Mouse (Mus musculus): ENCODE measurements around the gene Nelfa. TPM values are rescaled to one million over a fixed set of nuclear protein-coding genes. Genes with fewer than 3 reads are reported as not detected.
"Not testable (repeated sequence)": the region's sequence is repeated elsewhere in the genome, so short reads cannot be mapped to it uniquely, and the experiment has no call there.

The Nelfa gene
- polyA plus RNA-seq, 1 experiment from 2014 or later, result 33.8 TPM

- not testable (repeated sequence) for H3K4me2 ChIP-seq; H3K27me3 ChIP-seq (replicated peaks); H3K9me3 ChIP-seq (replicated peaks); H3K4me3 ChIP-seq (replicated peaks); H3K27ac ChIP-seq (replicated peaks); ATAC-seq (ENCODE audit: low FRiP score); H3K4me1 ChIP-seq; H3K9ac ChIP-seq (replicated peaks)
- peaks cover 59% of the 10 kb centered on the region for H3K36me3 ChIP-seq
- WGBS, result 98% methylated on average over 2 of the region's 2 CpGs
Observed at GRCm38 (mm10) chr5:33916616-33917015, 19.6 kb downstream of the Nelfa start.

GRCm38 (mm10) chr5:33915031-33915430, 21.2 kb downstream of the Nelfa start:
- not testable (repeated sequence) for H3K4me2 ChIP-seq; H3K27me3 ChIP-seq (replicated peaks); H3K4me3 ChIP-seq (replicated peaks); H3K27ac ChIP-seq (replicated peaks); H3K9ac ChIP-seq (replicated peaks); H3K4me1 ChIP-seq; H3K9me3 ChIP-seq (replicated peaks); ATAC-seq (ENCODE audit: low FRiP score)
- H3K36me3 ChIP-seq, result peaks cover 45% of the 10 kb centered on the region

- no peak for ATAC-seq (ENCODE audit: low FRiP score)
- H3K9ac ChIP-seq (replicated peaks), result no peak overlapping the region
- WGBS, result 86% methylated on average over 9 of the region's 9 CpGs
- no peak overlapping the region for H3K4me3 ChIP-seq (replicated peaks)
- peaks cover 50% of the 10 kb centered on the region for H3K36me3 ChIP-seq
- H3K9me3 ChIP-seq (replicated peaks), result no peaks in the 10 kb centered on the region
- H3K27me3 ChIP-seq (replicated peaks), result no peaks in the 10 kb centered on the region
- no peak overlapping the region for H3K27ac ChIP-seq (replicated peaks)
- H3K4me2 ChIP-seq, result no peak overlapping the region
- no peaks in the 10 kb centered on the region for H3K4me1 ChIP-seq
Observed at GRCm38 (mm10) chr5:33903176-33903575, 33.0 kb downstream of the Nelfa start.

- no peak overlapping the region for H3K9ac ChIP-seq (replicated peaks)
- no peak for ATAC-seq (ENCODE audit: low FRiP score)
- WGBS, result 91% methylated on average over 2 of the region's 2 CpGs
- H3K4me2 ChIP-seq, result no peak overlapping the region
- H3K4me1 ChIP-seq, result no peaks in the 10 kb centered on the region
- no peak overlapping the region for H3K4me3 ChIP-seq (replicated peaks)
- peaks cover 54% of the 10 kb centered on the region for H3K36me3 ChIP-seq
- no peaks in the 10 kb centered on the region for H3K9me3 ChIP-seq (replicated peaks)
- H3K27me3 ChIP-seq (replicated peaks), result no peaks in the 10 kb centered on the region
- no peak overlapping the region for H3K27ac ChIP-seq (replicated peaks)
Observed at GRCm38 (mm10) chr5:33902696-33903095, 33.5 kb downstream of the Nelfa start.

- Histone ChIP-seq H3K4me2 (no peak overlapping the region), H3K27me3 (replicated peaks) (no peaks in the 10 kb centered on the region), H3K36me3 (peaks cover 67% of the 10 kb centered on the region), H3K9ac (replicated peaks) (no peak overlapping the region), H3K9me3 (replicated peaks) (no peaks in the 10 kb centered on the region), H3K27ac (replicated peaks) (no peak overlapping the region), H3K4me3 (replicated peaks) (no peak overlapping the region), H3K4me1 (no peaks in the 10 kb centered on the region)
- WGBS, result 89% methylated on average over 3 of the region's 3 CpGs
- ATAC-seq (ENCODE audit: low FRiP score), result no peak
Observed at GRCm38 (mm10) chr5:33901278-33901677, 34.9 kb downstream of the Nelfa start.

GRCm38 (mm10) chr5:33900701-33901263, 35.4 kb downstream of the Nelfa start:
- no peak overlapping the region for H3K4me3 ChIP-seq (replicated peaks)
- no peak for ATAC-seq (ENCODE audit: low FRiP score)
- H3K4me2 ChIP-seq, result no peak overlapping the region
- no peaks in the 10 kb centered on the region for H3K27me3 ChIP-seq (replicated peaks)
- 96% methylated on average over 9 of the region's 9 CpGs for WGBS
- no peak overlapping the region for H3K27ac ChIP-seq (replicated peaks)
- no peak overlapping the region for H3K9ac ChIP-seq (replicated peaks)
- no peaks in the 10 kb centered on the region for H3K4me1 ChIP-seq
- peaks cover 72% of the 10 kb centered on the region for H3K36me3 ChIP-seq
- H3K9me3 ChIP-seq (replicated peaks), result no peaks in the 10 kb centered on the region

- H3K4me1 ChIP-seq, result no peaks in the 10 kb centered on the region
- H3K36me3 ChIP-seq, result peaks cover 79% of the 10 kb centered on the region
- H3K27ac ChIP-seq (replicated peaks), result no peak overlapping the region
- H3K27me3 ChIP-seq (replicated peaks), result no peaks in the 10 kb centered on the region
- WGBS, result 91% methylated on average over 3 of the region's 3 CpGs
- H3K9ac ChIP-seq (replicated peaks), result no peak overlapping the region
- no peak overlapping the region for H3K4me2 ChIP-seq
- no peak for ATAC-seq (ENCODE audit: low FRiP score)
- no peaks in the 10 kb centered on the region for H3K9me3 ChIP-seq (replicated peaks)
- no peak overlapping the region for H3K4me3 ChIP-seq (replicated peaks)
Observed at GRCm38 (mm10) chr5:33900101-33900500, 36.1 kb downstream of the Nelfa start.

GRCm38 (mm10) chr5:33899245-33899644, 37.0 kb downstream of the Nelfa start:
- no peak overlapping the region for H3K27ac ChIP-seq (replicated peaks)
- 93% methylated on average over 3 of the region's 3 CpGs for WGBS
- H3K9ac ChIP-seq (replicated peaks), result no peak overlapping the region
- H3K9me3 ChIP-seq (replicated peaks), result no peaks in the 10 kb centered on the region
- H3K4me2 ChIP-seq, result no peak overlapping the region
- no peaks in the 10 kb centered on the region for H3K4me1 ChIP-seq
- H3K27me3 ChIP-seq (replicated peaks), result no peaks in the 10 kb centered on the region
- no peak overlapping the region for H3K4me3 ChIP-seq (replicated peaks)
- peaks cover 88% of the 10 kb centered on the region for H3K36me3 ChIP-seq
- no peak for ATAC-seq (ENCODE audit: low FRiP score)

- no peaks in the 10 kb centered on the region for H3K9me3 ChIP-seq (replicated peaks)
- H3K4me2 ChIP-seq, result no peak overlapping the region
- no peaks in the 10 kb centered on the region for H3K27me3 ChIP-seq (replicated peaks)
- peaks cover 93% of the 10 kb centered on the region for H3K36me3 ChIP-seq
- no peak overlapping the region for H3K9ac ChIP-seq (replicated peaks)
- ATAC-seq (ENCODE audit: low FRiP score), result no peak
- H3K4me1 ChIP-seq, result no peaks in the 10 kb centered on the region
- WGBS, result 88% methylated on average over 9 of the region's 9 CpGs
- H3K4me3 ChIP-seq (replicated peaks), result no peak overlapping the region
- no peak overlapping the region for H3K27ac ChIP-seq (replicated peaks)
Observed at GRCm38 (mm10) chr5:33898671-33899070, 37.5 kb downstream of the Nelfa start.

- no peak overlapping the region for H3K27ac ChIP-seq (replicated peaks)
- ATAC-seq (ENCODE audit: low FRiP score), result no peak
- WGBS, result 87% methylated on average over 2 of the region's 2 CpGs
- H3K9ac ChIP-seq (replicated peaks), result no peak overlapping the region
- no peak overlapping the region for H3K4me3 ChIP-seq (replicated peaks)
- no peaks in the 10 kb centered on the region for H3K4me1 ChIP-seq
- H3K4me2 ChIP-seq, result no peak overlapping the region
- H3K27me3 ChIP-seq (replicated peaks), result no peaks in the 10 kb centered on the region
- H3K9me3 ChIP-seq (replicated peaks), result no peaks in the 10 kb centered on the region
- peaks cover 96% of the 10 kb centered on the region for H3K36me3 ChIP-seq
Observed at GRCm38 (mm10) chr5:33897158-33897557, 39.1 kb downstream of the Nelfa start.

GRCm38 (mm10) chr5:33895116-33895515, 41.1 kb downstream of the Nelfa start:
- no peaks in the 10 kb centered on the region for H3K4me1 ChIP-seq
- no peak overlapping the region for H3K27ac ChIP-seq (replicated peaks)
- no peaks in the 10 kb centered on the region for H3K27me3 ChIP-seq (replicated peaks)
- ATAC-seq (ENCODE audit: low FRiP score), result no peak
- H3K4me3 ChIP-seq (replicated peaks), result no peak overlapping the region
- peaks cover 97% of the 10 kb centered on the region for H3K36me3 ChIP-seq
- no peak overlapping the region for H3K4me2 ChIP-seq
- no peak overlapping the region for H3K9ac ChIP-seq (replicated peaks)
- no peaks in the 10 kb centered on the region for H3K9me3 ChIP-seq (replicated peaks)
- WGBS, result 88% methylated on average over 9 of the region's 9 CpGs

GRCm38 (mm10) chr5:33893406-33893805, 42.8 kb downstream of the Nelfa start:
- ATAC-seq (ENCODE audit: low FRiP score), result no peak
- Histone ChIP-seq H3K36me3 (peaks cover 91% of the 10 kb centered on the region), H3K9ac (replicated peaks) (no peak overlapping the region), H3K27ac (replicated peaks) (no peak overlapping the region), H3K4me1 (no peaks in the 10 kb centered on the region), H3K9me3 (replicated peaks) (no peaks in the 10 kb centered on the region), H3K27me3 (replicated peaks) (no peaks in the 10 kb centered on the region), H3K4me3 (replicated peaks) (no peak overlapping the region), H3K4me2 (no peak overlapping the region)
- WGBS, result 96% methylated on average over 6 of the region's 6 CpGs

- no peak for ATAC-seq (ENCODE audit: low FRiP score)
- no peak overlapping the region for H3K4me3 ChIP-seq (replicated peaks)
Observed at GRCm38 (mm10) chr5:33881118-33881517, 55.1 kb downstream of the Nelfa start.

More at GRCm38 (mm10) chr5:33881118-33881517, 55.1 kb downstream of the Nelfa start:
- no peaks in the 10 kb centered on the region for H3K9me3 ChIP-seq (replicated peaks)
- H3K4me1 ChIP-seq, result no peaks in the 10 kb centered on the region
- no peak overlapping the region for H3K27ac ChIP-seq (replicated peaks)
- no peak overlapping the region for H3K9ac ChIP-seq (replicated peaks)
- WGBS, result 91% methylated on average over 4 of the region's 4 CpGs
- no peaks in the 10 kb centered on the region for H3K27me3 ChIP-seq (replicated peaks)
- no peak overlapping the region for H3K4me2 ChIP-seq
- H3K36me3 ChIP-seq, result peaks cover 83% of the 10 kb centered on the region
